Mouse (Mus musculus): Measurements from ENCODE around the gene Megf6.

The Megf6 gene

DNA sequence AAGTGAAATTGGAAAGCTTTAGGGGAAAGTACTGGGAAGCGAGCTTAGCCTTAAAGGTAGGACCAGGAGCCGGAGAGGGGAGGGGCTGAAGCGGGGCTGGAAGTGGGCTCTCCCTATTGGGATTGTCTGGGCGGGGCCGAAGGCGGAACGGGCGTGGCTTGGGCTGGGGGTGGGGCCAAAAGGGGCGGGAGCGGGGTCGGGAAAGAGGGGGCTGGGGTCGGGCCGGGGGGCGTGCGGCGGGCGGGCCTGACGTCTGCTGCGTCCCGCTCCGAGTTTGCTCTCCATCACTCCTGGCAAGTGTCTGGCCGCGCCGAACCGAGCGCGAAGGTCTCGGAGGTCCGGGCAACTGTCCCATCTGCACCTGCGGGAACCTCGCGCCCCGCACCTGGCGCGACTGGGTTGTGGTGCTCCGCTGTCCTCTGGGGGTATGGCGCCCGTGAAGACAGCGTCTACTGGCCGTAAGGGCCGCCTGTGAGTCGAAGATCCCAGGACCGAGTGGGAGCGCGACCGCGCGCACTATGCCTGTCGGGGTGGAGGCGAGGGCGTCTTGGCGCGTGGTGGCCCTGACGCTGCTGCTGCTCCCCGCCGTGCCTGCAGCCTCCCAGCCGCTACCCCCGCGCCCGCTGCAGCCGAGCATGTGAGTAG, at the start of gene Megf6:
TSS of gene Megf6 (plus strand) at position 225 of the 645 bp plus-strand sequence.
- peak in 1 of 2 experiments; percentile 36 for DNase-seq (ENCODE audit: low spot score in 2 of 2)

DNA sequence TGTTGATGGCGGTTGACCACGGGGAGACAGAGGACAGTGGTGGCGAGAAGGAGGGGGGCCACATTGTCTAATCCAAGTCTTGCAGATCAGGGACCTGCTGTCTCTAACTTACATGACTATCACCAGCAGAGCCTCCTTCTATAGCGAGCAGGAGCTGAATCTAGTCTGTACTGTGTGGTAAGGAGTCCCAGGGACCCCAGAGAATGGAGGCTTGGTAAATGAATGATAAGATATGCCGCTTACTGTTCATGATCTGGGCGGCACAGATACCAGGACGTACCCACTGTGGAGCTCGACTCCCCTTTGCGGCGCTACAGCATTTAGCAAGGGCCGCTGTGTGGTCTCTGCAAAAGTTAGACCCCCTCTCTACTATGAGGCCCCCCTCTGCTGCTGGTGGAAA, 48.7 kb upstream of the Megf6 start:
- DNase-seq (ENCODE audit: low spot score in 2 of 2) = no peak

DNA sequence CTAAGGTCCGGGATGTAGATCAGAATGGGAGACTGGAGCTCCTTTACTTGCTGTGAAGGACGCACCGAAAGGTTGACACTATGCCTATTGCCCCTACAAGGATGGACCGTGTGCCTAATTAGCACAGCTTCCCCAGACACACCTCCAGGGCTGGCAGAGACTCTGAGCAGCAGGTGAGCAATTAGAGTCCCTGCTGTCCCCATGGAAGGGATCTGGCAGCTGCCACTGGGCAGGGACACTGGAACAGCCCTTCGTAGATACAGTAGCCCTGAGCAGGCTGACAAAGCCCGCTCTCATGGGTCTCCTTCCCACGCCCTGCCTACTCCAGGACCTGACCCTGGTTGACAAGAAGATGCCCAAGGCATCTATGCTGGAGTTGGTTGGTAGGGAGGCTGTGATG, 48.2 kb upstream of the Megf6 start:
- no peak for DNase-seq (ENCODE audit: low spot score in 2 of 2)

DNA sequence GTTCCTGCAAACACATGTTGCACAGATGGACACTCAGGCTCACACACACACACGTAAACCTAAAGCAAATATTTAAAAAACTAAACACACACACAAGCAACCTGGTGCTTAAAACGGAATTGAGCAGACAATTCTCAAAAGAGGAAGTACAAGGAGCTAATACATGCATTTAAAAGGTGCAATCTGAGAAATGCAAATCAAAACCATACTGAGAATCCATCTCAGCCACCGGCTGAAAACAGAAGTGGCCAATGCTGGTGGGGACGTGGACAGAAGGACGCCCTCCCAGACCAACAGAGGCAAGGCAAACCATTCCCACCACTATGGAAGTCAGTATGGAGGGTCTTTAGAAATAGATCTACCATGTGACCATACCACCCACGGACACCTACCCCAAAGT, 47.0 kb upstream of the Megf6 start:
- DNase-seq (ENCODE audit: low spot score in 2 of 2) = no peak

GRCm38 (mm10) chr4:154125202-154125601, 45.3 kb upstream of the Megf6 start:
- no peak for DNase-seq (ENCODE audit: low spot score in 2 of 2)

GRCm38 (mm10) chr4:154127273-154127672, 43.3 kb upstream of the Megf6 start:
- no peak for DNase-seq (ENCODE audit: low spot score in 2 of 2)

- no peak for DNase-seq (ENCODE audit: low spot score in 2 of 2)
Measured at GRCm38 (mm10) chr4:154129950-154130349, 40.6 kb upstream of the Megf6 start.

- no peak for DNase-seq (ENCODE audit: low spot score in 2 of 2)
Measured at GRCm38 (mm10) chr4:154131894-154132293, 38.6 kb upstream of the Megf6 start.

GRCm38 (mm10) chr4:154134803-154135202, 35.7 kb upstream of the Megf6 start:
- no peak for DNase-seq (ENCODE audit: low spot score in 2 of 2)

- DNase-seq (ENCODE audit: low spot score in 2 of 2) = no peak
Measured at GRCm38 (mm10) chr4:154137139-154137538, 33.4 kb upstream of the Megf6 start.

DNA sequence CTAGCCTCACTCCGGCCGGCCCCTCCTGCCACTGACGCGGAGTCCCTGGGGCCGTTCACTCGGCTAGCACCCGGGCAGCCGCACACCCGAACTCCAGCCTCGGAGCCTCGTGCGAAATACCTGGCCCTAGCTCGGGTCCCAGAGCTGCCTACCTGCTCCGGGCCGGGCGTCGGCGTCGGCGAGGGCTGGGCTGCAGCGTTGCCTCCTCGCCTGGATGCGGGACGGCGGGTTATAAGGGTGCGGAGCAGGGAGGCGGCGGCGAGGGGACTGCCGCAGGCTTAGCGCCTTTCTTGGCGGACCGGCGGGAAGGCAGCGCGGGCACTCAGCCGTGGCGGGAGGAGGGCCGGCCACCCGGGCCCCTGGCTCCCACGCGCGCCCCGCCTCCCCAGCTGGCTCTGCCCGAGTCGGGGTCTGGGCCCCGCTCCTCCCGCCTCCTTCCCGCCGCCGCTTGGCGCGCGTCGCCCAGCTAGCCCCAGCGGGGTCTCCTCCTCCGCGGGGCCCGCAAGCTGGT, 30.8 kb upstream of the Megf6 start:
- no peak for DNase-seq (ENCODE audit: low spot score in 2 of 2)

DNA sequence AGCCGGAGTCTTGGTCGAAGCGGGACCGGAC, 30.5 kb upstream of the Megf6 start, which contains the start of gene Trp73:
TSS of gene Trp73 (minus strand) at position 27 of the 31 bp plus-strand sequence.
- no peak for DNase-seq (ENCODE audit: low spot score in 2 of 2)

- DNase-seq (ENCODE audit: low spot score in 2 of 2) = no peak
Measured at GRCm38 (mm10) chr4:154140213-154141008, 30.1 kb upstream of the Megf6 start.

DNA sequence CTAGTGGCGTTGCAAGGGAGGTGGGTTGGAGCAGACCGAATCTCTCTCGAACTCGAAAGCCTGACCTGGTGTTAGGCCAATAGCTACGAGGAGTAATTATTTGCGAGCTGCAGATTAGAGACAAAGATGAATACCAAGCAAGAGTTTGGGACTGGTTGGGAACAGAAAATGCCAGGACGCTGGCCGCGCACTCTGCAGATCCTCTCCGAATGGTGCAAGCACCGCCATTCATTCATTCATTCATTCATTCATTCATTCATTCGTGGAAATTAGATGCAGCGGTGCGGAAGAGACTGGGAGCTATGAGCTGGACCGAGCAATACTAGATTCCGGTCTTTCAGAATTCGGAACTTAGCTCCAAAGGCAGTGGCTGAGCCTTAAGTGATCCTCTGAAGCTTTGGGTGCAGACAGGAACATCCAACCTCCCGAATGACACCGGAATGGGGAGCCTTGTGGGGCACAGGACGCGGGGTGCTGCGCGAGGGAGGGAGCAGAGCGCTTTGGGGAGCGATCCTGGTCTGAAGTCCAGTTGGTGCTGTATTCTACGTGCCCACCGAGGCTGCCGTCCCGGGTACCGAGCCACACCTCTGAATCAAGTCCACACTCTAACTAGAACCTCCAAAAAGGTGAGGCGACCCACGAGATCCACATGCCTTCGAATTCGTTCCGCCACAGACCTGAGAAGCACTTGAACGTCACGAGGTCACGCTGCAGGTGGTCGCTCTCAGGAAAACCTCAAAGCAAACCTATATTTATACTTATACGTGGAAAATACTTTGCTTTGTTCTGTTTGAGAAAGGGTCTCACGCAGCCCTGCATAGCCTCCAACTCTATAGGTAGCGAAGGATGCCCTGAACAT, 29.3 kb upstream of the Megf6 start:
- no peak for DNase-seq (ENCODE audit: low spot score in 2 of 2)

GRCm38 (mm10) chr4:154142211-154143040, 28.1 kb upstream of the Megf6 start, which contains the start of gene Wrap73:
Gene Wrap73, plus strand, starts transcription at chr4:154142372.
- peak; percentile 88 to 89 for DNase-seq (ENCODE audit: low spot score in 2 of 2)

DNA sequence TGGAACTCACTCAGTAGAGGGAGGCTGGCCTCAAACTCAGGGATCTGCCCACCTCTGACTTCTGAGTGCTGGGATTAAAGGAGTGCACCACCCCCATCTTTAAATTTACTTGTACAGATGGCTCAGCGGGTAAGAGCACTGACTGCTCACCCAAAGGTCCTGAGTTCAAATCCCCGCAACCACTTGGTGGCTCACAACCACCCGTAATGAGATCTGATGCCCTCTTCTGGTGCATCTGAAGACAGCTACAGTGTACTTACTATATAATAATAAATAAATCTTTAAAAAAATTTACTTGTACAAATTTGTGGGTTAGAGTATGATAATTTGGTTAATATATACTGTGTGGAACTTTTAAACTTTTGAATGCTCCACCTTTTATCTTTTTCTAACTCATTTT, 25.8 kb upstream of the Megf6 start:
- no peak for DNase-seq (ENCODE audit: low spot score in 2 of 2)

DNA sequence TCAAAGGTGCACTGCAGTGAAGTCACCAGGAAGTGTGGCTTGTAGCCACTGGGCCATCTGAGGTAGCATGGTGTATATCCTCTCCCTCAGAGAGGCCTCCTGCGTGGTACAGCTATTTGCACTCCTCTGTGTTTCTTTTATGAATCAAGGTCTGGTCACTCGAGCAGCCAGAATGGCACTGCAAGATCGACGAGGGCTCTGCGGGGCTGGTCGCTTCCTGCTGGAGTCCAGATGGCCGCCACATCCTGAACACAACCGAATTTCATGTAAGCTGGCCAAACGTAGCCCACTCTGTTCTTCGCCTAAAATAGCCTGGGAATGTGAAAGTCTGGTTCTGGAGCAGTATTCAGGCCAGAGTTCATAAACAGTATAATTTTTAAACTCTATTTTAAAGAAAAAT, 24.2 kb upstream of the Megf6 start:
- DNase-seq (ENCODE audit: low spot score in 2 of 2) = no peak

DNA sequence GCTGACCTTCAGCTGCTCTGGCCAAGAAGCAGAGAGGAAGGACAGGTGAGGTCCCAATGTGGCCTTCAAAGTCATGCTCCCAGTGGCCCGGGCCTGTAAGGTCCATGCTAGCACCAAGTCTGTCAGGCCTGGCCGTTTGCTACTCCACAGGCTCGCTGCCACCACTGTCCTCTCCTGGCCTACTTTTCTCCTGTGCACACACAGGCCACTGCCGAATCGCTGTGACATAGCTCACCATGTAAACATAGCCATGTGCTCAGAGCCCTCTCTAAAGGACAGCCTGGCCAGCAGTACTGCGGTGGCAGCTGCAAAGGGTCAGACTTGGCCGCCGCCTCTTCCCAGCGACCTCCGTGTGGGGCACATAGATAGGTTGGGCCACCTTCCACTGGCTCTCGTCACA, 16.4 kb upstream of the Megf6 start:
- no peak for DNase-seq (ENCODE audit: low spot score in 2 of 2)

DNA sequence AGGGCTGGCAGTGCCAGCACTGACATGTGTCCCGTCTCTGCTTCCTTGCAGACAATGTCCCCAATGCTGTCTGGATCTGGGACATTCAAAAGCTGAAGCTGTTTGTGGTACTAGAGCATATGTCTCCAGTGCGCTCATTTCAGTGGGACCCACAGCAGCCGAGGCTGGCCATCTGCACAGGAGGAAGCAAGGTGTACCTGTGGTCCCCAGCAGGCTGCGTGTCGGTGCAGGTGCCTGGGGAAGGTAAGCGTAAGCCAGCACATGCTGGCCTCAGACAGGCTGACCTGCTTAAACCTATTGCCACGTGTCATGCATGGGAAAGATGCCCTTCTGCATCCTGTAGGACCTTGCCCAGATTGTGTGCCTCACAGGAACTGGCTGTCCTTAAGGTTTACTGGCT, 14.5 kb upstream of the Megf6 start:
- no peak for DNase-seq (ENCODE audit: low spot score in 2 of 2)

GRCm38 (mm10) chr4:154157970-154158662, 12.4 kb upstream of the Megf6 start:
- peak in 1 of 2 experiments; percentile 39 for DNase-seq (ENCODE audit: low spot score in 2 of 2)

- peak; percentile 85 to 87 for DNase-seq (ENCODE audit: low spot score in 2 of 2)
Measured at GRCm38 (mm10) chr4:154159002-154159401, 11.5 kb upstream of the Megf6 start.
